Mouse (Mus musculus) urinary bladder, postnatal 0 days (tissue): ENCODE results near the gene Gm20894. TPM values are rescaled to one million over a fixed set of nuclear protein-coding genes. Genes with fewer than 3 reads are reported as not detected.

Experiments used
- polyA plus RNA-seq: library from polyadenylated mRNA; unstranded; fragments of >200 nt; fragmentation: Nextera tagmentation; extraction: Ambion mirVana; gene quantifications from 2 replicates; pipeline ENCODE4 v1.2.1, GENCODE M21; 2015

The Gm20894 gene
- polyA plus RNA-seq: not detected in 2 replicates

DNA sequence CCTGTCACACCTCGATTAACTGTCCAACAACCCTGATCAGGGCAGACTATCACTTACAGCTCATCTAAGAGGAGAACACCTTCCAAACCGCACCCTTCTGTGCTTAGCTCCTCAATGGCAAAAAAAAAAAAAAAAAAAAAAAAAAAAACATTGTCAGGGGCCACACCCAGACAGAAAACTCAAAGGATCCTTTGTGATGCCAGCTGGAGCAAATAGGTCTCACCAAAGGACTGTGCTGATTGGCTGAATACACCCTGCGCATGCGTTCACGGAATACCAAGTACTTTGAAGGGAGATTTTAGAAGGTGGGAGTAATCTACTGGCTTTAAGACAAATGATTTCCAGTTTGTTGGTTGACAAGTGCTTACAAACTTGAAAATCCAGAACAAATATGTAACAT is at the start of gene Gm20894:
Gm20894 (minus strand) TSS at position 101 of the 400 bp plus-strand sequence.

